Mouse (Mus musculus): Measurements from ENCODE around the gene Cd83. TPM values are rescaled to one million over a fixed set of nuclear protein-coding genes. Genes with fewer than 3 reads are reported as not detected.

Gene Cd83
- total RNA-seq, 2 experiments from 2014 or later: 0.33 to 1.3 TPM

- H3K27ac ChIP-seq: no peak overlapping the region
- DNase-seq: no peak
- intact Hi-C loops (cut with DNase I): no loop called here
- no peak overlapping the region for H3K4me3 ChIP-seq
- no peak for TF ChIP-seq CTCF (IDR thresholded peaks at IDR 0.05)
Observed at GRCm38 (mm10) chr13:43761156-43761855, 23.3 kb upstream of the Cd83 start.

- no peak overlapping the region for H3K4me3 ChIP-seq
- no peak overlapping the region for H3K27ac ChIP-seq
- TF ChIP-seq CTCF (IDR thresholded peaks at IDR 0.05): no peak
- intact Hi-C loops (cut with DNase I): no loop called here
- no peak for DNase-seq
Observed at GRCm38 (mm10) chr13:43762901-43763300, 21.7 kb upstream of the Cd83 start.

- no peak for TF ChIP-seq CTCF (IDR thresholded peaks at IDR 0.05)
- no peak overlapping the region for H3K27ac ChIP-seq
- intact Hi-C loops (cut with DNase I): no loop called here
- no peak overlapping the region for H3K4me3 ChIP-seq
- no peak for DNase-seq
Observed at GRCm38 (mm10) chr13:43763301-43763994, 21.1 kb upstream of the Cd83 start.

- intact Hi-C loops (cut with DNase I): no loop called here
- DNase-seq: peak; percentile 25
- H3K27ac ChIP-seq: no peak overlapping the region
Observed at GRCm38 (mm10) chr13:43763995-43764579, 20.5 kb upstream of the Cd83 start.

GRCm38 (mm10) chr13:43765293-43765814, 19.2 kb upstream of the Cd83 start:
- Histone ChIP-seq H3K4me3 (no peak overlapping the region), H3K27ac (no peak overlapping the region)
- intact Hi-C loops (cut with DNase I): no loop called here
- DNase-seq: peak; percentile 26
- no peak for TF ChIP-seq CTCF (IDR thresholded peaks at IDR 0.05)

More at GRCm38 (mm10) chr13:43763995-43764579, 20.5 kb upstream of the Cd83 start:
- no peak for TF ChIP-seq CTCF (IDR thresholded peaks at IDR 0.05)
- no peak overlapping the region for H3K4me3 ChIP-seq

- intact Hi-C loops (cut with DNase I): no loop called here
- H3K27ac ChIP-seq: no peak overlapping the region
- TF ChIP-seq CTCF (IDR thresholded peaks at IDR 0.05): no peak
Observed at GRCm38 (mm10) chr13:43766786-43767680, 17.5 kb upstream of the Cd83 start.

GRCm38 (mm10) chr13:43773020-43773419, 11.6 kb upstream of the Cd83 start:
- Histone ChIP-seq H3K4me3 (no peak overlapping the region), H3K27ac (no peak overlapping the region)
- TF ChIP-seq CTCF (IDR thresholded peaks at IDR 0.05): no peak
- no peak for DNase-seq
- intact Hi-C loops (cut with DNase I): no loop called here

More at GRCm38 (mm10) chr13:43766786-43767680, 17.5 kb upstream of the Cd83 start:
- no peak overlapping the region for H3K4me3 ChIP-seq
- DNase-seq: no peak

- intact Hi-C loops (cut with DNase I): no loop called here
- Histone ChIP-seq H3K4me3 (no peak overlapping the region), H3K27ac (no peak overlapping the region)
- DNase-seq: peak; percentile 51
- no peak for TF ChIP-seq CTCF (IDR thresholded peaks at IDR 0.05)
Observed at GRCm38 (mm10) chr13:43773965-43774566, 10.5 kb upstream of the Cd83 start.

- DNase-seq: no peak
- no peak for TF ChIP-seq CTCF (IDR thresholded peaks at IDR 0.05)
- intact Hi-C loops (cut with DNase I): no loop called here
Observed at GRCm38 (mm10) chr13:43774605-43775426, 9.8 kb upstream of the Cd83 start.

GRCm38 (mm10) chr13:43775427-43775733, 9.2 kb upstream of the Cd83 start:
- no peak for TF ChIP-seq CTCF (IDR thresholded peaks at IDR 0.05)
- no peak for DNase-seq
- no peak overlapping the region for H3K4me3 ChIP-seq
- H3K27ac ChIP-seq: no peak overlapping the region
- intact Hi-C loops (cut with DNase I): no loop called here

More at GRCm38 (mm10) chr13:43774605-43775426, 9.8 kb upstream of the Cd83 start:
- H3K4me3 ChIP-seq: no peak overlapping the region
- H3K27ac ChIP-seq: no peak overlapping the region

GRCm38 (mm10) chr13:43777321-43778002, 7.1 kb upstream of the Cd83 start:
- no peak for TF ChIP-seq CTCF (IDR thresholded peaks at IDR 0.05)
- Histone ChIP-seq H3K27ac (no peak overlapping the region), H3K4me3 (no peak overlapping the region)
- intact Hi-C loops (cut with DNase I): no loop called here
- DNase-seq: no peak

Data from gastrocnemius, adult 2 months (tissue).